Mouse (Mus musculus) stomach, embryonic 15.5 days (tissue): ENCODE data around the gene Plch2. TPM values are rescaled to one million over a fixed set of nuclear protein-coding genes. Genes with fewer than 3 reads are reported as not detected.

ENCODE experiments used
- ATAC-seq: fragments of 200-750 bp; cut with Nextera tagmentation; 2 replicates; pipeline ENCODE4 v1.8.0; 2017; ENCODE audit warnings: low read depth, moderate number of reproducible peaks, moderate TSS enrichment; ENCODE audit not compliant: insufficient read depth, low FRiP score
- H3K27ac ChIP-seq: fragments of 300-500 bp; sonication (generic); 2 replicates; pipeline ENCODE4 v1.5.1; 2015; ENCODE audit warnings: mild to moderate bottlenecking, inconsistent platforms
- H3K27me3 ChIP-seq: fragments of 300-500 bp; sonication (generic); replicated peaks from 2 replicates; pipeline ENCODE4 v1.6.1; 2015; ENCODE audit warnings: inconsistent platforms
- H3K36me3 ChIP-seq: fragments of 300-500 bp; sonication (generic); 2 replicates; pipeline ENCODE4 v1.6.1; 2015; ENCODE audit warnings: inconsistent platforms
- H3K4me1 ChIP-seq: fragments of 300-500 bp; sonication (generic); 2 replicates; pipeline ENCODE4 v1.6.1; 2015; ENCODE audit warnings: inconsistent platforms
- H3K4me2 ChIP-seq: fragments of 300-500 bp; sonication (generic); 2 replicates; pipeline ENCODE4 v1.6.1; 2015; ENCODE audit warnings: mild to moderate bottlenecking, inconsistent platforms
- H3K4me3 ChIP-seq: fragments of 300-500 bp; sonication (generic); replicated peaks from 2 replicates; pipeline ENCODE4 v1.5.1; 2015; ENCODE audit warnings: inconsistent platforms
- H3K9ac ChIP-seq: fragments of 300-500 bp; sonication (generic); 2 replicates; pipeline ENCODE4 v1.6.1; 2015; ENCODE audit warnings: inconsistent platforms
- H3K9me3 ChIP-seq: fragments of 300-500 bp; sonication (generic); 2 replicates; pipeline ENCODE4 v1.6.1; 2016; ENCODE audit warnings: inconsistent platforms
- WGBS: fragments of 180-500 bp; shearing (Covaris S2); methylation state at CpG from one replicate; pipeline ENCODE4 v1.1.7; 2015; 5-methylcytosine and 5-hydroxymethylcytosine counted together
- polyA plus RNA-seq: library from polyadenylated mRNA; unstranded; fragments of >200 nt; fragmentation: Nextera tagmentation; extraction: Ambion mirVana; gene quantifications from 2 replicates; pipeline ENCODE4 v1.2.1, GENCODE M21; 2015

The Plch2 gene
- polyA plus RNA-seq, 1 experiment from 2014 or later, result 24.7 TPM

DNA sequence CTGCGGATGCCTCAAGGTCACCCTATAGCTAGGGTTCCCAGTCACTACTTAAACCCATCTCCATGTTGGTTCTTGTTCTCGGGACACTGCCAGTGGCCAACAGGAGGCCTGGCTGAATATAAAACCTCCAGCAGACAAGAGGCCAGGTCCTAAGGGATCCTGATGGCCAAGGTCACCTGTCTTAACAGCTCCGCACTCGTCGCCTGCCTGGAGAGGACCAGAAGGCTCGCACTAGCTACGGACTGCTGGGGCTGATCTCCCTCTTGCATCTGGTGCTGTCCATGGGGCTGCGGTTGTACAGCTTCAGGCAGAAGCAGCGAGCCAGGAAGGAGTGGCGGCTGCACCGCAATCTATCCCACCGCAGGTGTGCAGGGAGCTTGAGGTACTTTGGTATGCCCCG is 13.6 kb upstream of the Plch2 start:
- no peak overlapping the region for H3K4me3 ChIP-seq

DNA sequence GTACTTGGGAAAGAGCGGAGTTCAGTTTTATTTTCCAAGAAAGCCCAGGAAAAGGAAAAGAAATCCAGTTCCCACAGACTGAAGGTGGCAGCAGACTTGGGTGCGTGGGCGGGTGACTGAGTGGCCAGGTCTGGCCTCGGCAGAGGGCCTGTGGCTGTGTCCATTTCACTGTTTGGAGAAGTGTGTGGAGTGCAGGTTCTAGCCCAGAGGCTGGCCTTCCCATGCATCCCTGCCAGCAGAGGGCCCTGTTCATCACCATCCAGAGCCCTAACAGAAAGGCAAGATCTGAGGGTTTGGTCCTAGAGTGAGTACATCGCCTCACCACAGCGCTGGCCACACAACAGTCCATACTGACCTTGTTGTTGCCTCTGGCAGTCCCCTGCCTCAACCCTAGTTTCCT is 12.6 kb upstream of the Plch2 start:
- H3K36me3 ChIP-seq, result peaks cover 55% of the 10 kb centered on the region
- H3K27ac ChIP-seq, result no peak overlapping the region
- 86% methylated on average over 6 of the region's 6 CpGs for WGBS

More for the DNA sequence above, 13.6 kb upstream of the Plch2 start:
- Histone ChIP-seq H3K36me3 (peaks cover 62% of the 10 kb centered on the region), H3K4me1 (peaks cover 16% of the 10 kb centered on the region), H3K4me2 (no peak overlapping the region), H3K27me3 (no peaks in the 10 kb centered on the region), H3K9me3 (no peaks in the 10 kb centered on the region), H3K9ac (no peak overlapping the region), H3K27ac (no peak overlapping the region)
- 90% methylated on average over 13 of the region's 13 CpGs for WGBS
- ATAC-seq, result no peak

DNA sequence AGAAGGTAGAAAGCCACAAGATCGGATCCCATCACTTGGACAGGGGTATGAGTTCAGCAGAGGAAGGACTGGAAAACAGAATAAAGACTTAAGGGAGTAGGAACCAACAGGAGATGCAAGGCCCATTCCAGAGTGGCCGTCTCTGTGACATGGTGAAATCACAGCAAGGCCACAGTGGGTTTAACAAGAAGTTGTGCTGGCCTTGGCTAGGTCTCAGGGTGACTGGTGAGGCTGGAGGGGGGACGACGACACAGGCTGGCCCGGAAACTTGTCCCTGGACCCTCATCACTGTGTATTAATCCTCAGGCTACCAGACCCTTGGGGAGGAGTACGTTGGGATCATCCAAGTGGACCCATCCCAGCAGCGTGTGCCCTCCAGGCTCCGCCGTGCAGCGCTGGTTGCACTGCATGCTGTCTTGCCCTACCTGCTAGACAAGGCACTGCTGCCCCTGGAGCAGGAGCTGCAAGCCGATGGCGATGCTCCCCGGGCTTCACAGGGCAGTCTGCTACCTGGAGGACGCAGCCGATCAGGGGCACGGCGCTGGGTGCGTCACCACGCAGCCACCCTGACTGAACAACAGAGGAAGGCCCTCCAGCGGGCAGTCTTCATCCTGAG is 11.9 kb upstream of the Plch2 start:
- Histone ChIP-seq H3K9ac (no peak overlapping the region), H3K9me3 (no peaks in the 10 kb centered on the region), H3K4me1 (peaks cover 19% of the 10 kb centered on the region), H3K27ac (no peak overlapping the region), H3K36me3 (peaks cover 48% of the 10 kb centered on the region), H3K27me3 (no peaks in the 10 kb centered on the region), H3K4me3 (no peak overlapping the region), H3K4me2 (peak overlapping the region; percentile 69)
- ATAC-seq, result no peak
- WGBS, result 88% methylated on average over 20 of the region's 20 CpGs

More for the DNA sequence above, 12.6 kb upstream of the Plch2 start:
- Histone ChIP-seq H3K27me3 (no peaks in the 10 kb centered on the region), H3K4me3 (no peak overlapping the region), H3K9ac (no peak overlapping the region), H3K9me3 (no peaks in the 10 kb centered on the region), H3K4me1 (peaks cover 17% of the 10 kb centered on the region), H3K4me2 (no peak overlapping the region)
- ATAC-seq, result no peak

DNA sequence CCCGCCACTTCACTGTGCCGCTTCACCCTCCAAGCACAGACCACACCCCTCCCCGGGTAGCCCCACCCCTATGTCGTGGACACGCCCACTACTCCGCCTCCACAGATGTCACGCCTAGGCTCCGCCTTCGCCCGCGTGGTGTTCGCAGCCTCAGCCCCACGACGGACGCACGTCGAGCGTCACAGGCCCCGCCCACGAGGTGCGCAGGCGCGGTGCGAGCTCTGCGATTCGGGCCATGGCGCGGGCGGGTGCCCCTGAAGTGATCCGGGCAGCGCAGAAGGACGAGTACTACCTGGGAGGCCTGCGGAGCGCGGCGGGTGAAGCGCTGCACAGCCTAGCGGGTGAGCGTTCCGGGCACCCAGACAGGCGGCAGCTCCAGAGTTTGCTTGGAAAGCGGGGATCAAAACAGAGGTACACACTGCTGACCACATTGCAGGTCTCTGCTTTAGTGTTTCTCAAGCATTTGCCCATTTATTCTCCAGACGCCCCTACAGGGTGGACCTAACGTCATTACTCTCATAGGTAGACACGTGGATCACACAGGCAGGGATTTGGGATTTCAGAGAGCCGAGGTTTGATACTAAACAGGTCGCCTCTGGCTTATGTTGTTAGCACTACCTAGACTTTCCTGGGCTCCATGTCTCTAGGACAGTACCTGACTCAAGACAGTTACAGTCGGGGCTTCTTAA is 10.4 kb upstream of the Plch2 start, which contains the start of gene Pex10:
Pex10 (plus strand) TSS at position 183 of the 689 bp plus-strand sequence.
- peaks cover 19% of the 10 kb centered on the region for H3K4me1 ChIP-seq
- H3K27ac ChIP-seq, result peak within 1 kb of the TSS; percentile 80
- H3K36me3 ChIP-seq, result peaks cover 36% of the 10 kb centered on the region
- ATAC-seq, result peak; percentile 86
- peak within 1 kb of the TSS; percentile 69 for H3K4me2 ChIP-seq
- H3K27me3 ChIP-seq, result no peaks in the 10 kb centered on the region
- peak within 1 kb of the TSS; percentile 82 for H3K9ac ChIP-seq
- under 1% methylated on average over 48 of the region's 48 CpGs for WGBS
- H3K4me3 ChIP-seq, result peak within 1 kb of the TSS; percentile 70
- H3K9me3 ChIP-seq, result no peaks in the 10 kb centered on the region

DNA sequence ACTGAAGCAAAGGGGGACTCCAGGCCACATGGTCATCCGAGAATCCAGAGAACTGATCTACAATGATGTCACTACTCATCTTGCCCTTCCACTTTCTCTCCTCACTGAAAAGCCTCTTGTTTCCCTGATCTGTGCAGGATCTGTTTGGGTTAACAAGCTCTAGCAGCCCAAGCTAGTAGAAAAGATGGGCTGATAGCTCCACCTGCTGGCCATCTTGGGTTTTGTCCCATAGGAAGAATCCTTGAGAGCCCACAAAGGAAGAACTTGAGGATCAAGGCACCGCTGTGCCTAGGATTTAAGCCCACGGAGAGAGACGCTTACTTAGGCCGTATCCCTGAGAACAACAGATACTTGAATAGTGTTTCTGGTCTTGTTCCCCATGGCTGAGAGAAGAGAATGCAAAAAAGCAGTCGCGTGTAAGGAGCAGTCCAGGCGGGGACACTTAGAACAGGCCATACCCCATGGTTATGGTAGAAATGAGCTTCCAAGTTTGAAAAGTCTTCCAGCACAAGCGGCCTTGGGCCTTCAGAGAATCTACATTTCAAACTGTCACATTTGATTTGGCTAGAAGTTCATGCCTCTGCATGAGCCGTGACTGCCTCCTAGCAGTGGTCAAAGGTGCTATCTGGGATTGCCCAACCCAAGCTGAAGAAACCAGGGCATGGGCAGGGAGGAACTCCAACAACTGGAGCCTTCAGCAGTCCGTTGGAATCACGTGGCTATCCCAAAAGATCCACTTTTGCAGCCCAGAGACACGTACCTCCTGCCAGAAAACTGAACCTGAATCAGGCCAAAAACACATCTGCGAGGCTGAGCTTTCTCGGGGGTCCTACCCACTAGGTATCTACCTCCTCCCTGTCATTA is 9.6 kb upstream of the Plch2 start:
- H3K27ac ChIP-seq, result peak overlapping the region; percentile 72
- no peak overlapping the region for H3K9ac ChIP-seq
- peaks cover 28% of the 10 kb centered on the region for H3K36me3 ChIP-seq
- H3K4me1 ChIP-seq, result peaks cover 26% of the 10 kb centered on the region
- peak overlapping the region; percentile 70 for H3K4me3 ChIP-seq
- no peaks in the 10 kb centered on the region for H3K9me3 ChIP-seq
- H3K27me3 ChIP-seq, result no peaks in the 10 kb centered on the region
- H3K4me2 ChIP-seq, result peak overlapping the region; percentile 53
- peak; percentile 51 for ATAC-seq
- 5% methylated on average over 15 of the region's 15 CpGs for WGBS

DNA sequence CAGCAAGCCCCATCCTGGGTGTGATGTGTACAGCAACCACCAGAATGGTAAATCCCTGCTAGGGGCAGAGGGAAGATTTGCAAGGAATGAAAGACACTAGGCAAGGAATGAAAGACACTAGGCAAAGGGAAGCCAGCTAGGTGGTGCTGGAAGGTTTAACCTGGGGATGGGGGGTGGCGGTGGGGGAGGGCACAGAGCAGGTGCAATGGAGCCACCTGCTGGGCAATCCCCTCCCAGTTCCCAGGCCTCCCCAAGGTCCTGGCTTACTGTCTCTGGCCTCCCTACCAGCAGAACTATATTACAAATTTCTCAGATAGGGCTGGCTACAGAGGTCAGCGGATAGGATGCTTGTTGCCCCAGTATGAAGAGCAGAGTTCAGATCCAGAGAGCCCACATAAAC is 7.9 kb upstream of the Plch2 start:
- H3K9me3 ChIP-seq, result no peaks in the 10 kb centered on the region
- H3K4me3 ChIP-seq, result no peak overlapping the region
- H3K27ac ChIP-seq, result peak overlapping the region; percentile 94
- ATAC-seq, result no peak
- 58% methylated on average over 2 of the region's 2 CpGs for WGBS
- H3K36me3 ChIP-seq, result peaks cover 11% of the 10 kb centered on the region; the same call in 1 of the 2 replicates
- H3K4me2 ChIP-seq, result peak overlapping the region; percentile 42
- no peak overlapping the region for H3K9ac ChIP-seq
- no peaks in the 10 kb centered on the region for H3K27me3 ChIP-seq
- peaks cover 28% of the 10 kb centered on the region for H3K4me1 ChIP-seq

DNA sequence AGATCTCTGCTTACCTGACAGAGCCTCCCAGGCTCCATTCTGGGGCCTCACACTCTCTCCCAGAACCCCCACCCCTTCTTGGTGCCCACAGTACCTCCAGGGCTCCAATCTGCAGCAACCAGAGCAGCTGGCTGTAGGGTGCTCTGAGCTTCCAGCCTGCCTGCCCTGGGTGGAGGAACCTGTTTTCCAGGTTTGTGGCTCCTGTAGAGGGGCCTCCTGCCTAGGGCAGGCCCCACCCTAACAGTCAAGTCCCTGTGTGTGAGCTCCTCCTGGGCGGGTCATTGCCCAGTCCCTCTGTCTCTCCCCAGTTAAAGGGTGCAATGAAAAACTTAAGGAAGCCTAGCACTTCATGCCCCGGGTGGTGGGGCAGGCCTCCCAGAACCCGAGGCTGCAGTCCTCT is 7.3 kb upstream of the Plch2 start:
- peak overlapping the region; percentile 13; the same call in 1 of the 2 replicates for H3K9ac ChIP-seq
- H3K27ac ChIP-seq, result peak overlapping the region; percentile 94
- H3K36me3 ChIP-seq, result peaks cover 6% of the 10 kb centered on the region; the same call in 1 of the 2 replicates
- peaks cover 31% of the 10 kb centered on the region for H3K4me1 ChIP-seq
- no peaks in the 10 kb centered on the region for H3K9me3 ChIP-seq
- H3K4me3 ChIP-seq, result peak overlapping the region; percentile 33
- WGBS, result 23% methylated on average over 3 of the region's 3 CpGs
- H3K27me3 ChIP-seq, result no peaks in the 10 kb centered on the region
- H3K4me2 ChIP-seq, result peak overlapping the region; percentile 47
- peak; percentile 82 for ATAC-seq

DNA sequence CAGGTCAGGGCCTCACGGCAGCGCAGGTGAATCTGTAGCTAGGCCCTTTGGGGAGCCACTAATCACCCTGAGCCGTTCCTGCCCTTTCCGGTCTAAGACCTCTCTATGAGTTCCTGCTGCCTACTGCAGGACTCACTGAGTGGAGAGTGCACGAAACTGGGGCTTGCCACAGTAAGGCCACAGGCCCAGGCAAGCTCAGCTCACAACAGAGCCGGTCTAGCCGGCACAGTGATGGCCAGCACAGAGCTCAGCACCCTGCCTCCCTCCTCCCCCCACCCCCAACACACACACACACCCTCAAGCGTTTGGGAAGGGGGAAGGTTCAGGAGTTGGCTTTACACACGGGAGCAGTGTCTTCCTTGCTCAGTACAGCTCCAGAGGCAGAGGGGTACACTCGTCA is 1.7 kb upstream of the Plch2 start:
- H3K27ac ChIP-seq, result peak overlapping the region; percentile 73
- peak overlapping the region; percentile 23; the same call in 1 of the 2 replicates for H3K4me2 ChIP-seq

DNA sequence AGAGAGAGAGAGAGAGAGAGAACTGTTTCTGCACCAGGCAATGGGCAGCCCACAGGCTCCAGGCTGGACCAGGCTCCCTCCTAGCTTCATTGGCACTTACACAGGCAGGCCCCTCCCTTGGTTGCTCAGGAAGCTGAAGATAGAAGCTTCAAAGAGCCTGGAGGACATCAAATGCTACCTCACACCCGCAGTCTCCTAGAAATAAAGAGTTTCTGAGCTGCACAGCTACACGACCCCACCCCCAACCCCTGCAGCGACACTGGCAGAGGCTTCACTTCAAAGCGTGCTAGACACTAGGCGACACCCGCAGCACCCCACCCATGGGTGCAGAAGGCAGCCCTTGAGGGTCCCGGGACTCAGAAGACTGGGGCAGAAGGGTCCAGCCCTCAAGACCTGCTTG is 6.5 kb downstream of the Plch2 start:
- Histone ChIP-seq H3K27ac (no peak overlapping the region), H3K27me3 (peaks cover 6% of the 10 kb centered on the region; the same call in 1 of the 2 replicates), H3K4me1 (no peaks in the 10 kb centered on the region), H3K36me3 (no peaks in the 10 kb centered on the region), H3K9ac (no peak overlapping the region), H3K9me3 (no peaks in the 10 kb centered on the region), H3K4me3 (no peak overlapping the region), H3K4me2 (no peak overlapping the region)
- no peak for ATAC-seq
- WGBS, result 75% methylated on average over 7 of the region's 7 CpGs

More for the DNA sequence above, 1.7 kb upstream of the Plch2 start:
- H3K4me1 ChIP-seq, result peaks cover 20% of the 10 kb centered on the region
- no peaks in the 10 kb centered on the region for H3K27me3 ChIP-seq
- ATAC-seq, result peak; percentile 53; the same call in 1 of the 2 replicates
- no peaks in the 10 kb centered on the region for H3K36me3 ChIP-seq
- H3K9ac ChIP-seq, result no peak overlapping the region
- WGBS, result 43% methylated on average over 10 of the region's 10 CpGs
- no peaks in the 10 kb centered on the region for H3K9me3 ChIP-seq
- H3K4me3 ChIP-seq, result no peak overlapping the region

DNA sequence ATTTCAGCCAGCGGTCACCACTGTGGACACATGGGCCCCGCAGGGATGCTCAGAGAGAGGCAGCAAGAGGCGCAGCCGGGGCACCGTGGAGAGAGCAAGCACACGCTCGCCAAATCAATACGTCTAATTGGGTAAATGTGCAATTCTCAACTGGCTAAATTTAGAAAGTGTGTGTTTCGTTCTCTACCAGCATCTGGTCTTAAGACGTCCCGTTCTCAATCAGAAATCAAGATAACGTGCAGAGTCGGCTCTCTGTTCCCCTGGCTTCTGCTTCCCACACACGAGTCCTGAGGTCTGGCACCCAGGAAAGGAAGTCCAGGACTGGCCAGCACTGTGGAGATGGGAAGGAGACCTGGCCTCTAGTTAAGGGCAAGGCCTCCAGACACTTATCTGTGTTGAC is 9.9 kb downstream of the Plch2 start:
- no peak overlapping the region for H3K27ac ChIP-seq
- H3K4me2 ChIP-seq, result no peak overlapping the region
- peaks cover 9% of the 10 kb centered on the region for H3K4me1 ChIP-seq
- no peaks in the 10 kb centered on the region for H3K36me3 ChIP-seq
- no peak overlapping the region for H3K4me3 ChIP-seq
- H3K9me3 ChIP-seq, result no peaks in the 10 kb centered on the region
- 77% methylated on average over 14 of the region's 14 CpGs for WGBS
- H3K9ac ChIP-seq, result no peak overlapping the region
- H3K27me3 ChIP-seq, result peaks cover 34% of the 10 kb centered on the region
- ATAC-seq, result no peak

DNA sequence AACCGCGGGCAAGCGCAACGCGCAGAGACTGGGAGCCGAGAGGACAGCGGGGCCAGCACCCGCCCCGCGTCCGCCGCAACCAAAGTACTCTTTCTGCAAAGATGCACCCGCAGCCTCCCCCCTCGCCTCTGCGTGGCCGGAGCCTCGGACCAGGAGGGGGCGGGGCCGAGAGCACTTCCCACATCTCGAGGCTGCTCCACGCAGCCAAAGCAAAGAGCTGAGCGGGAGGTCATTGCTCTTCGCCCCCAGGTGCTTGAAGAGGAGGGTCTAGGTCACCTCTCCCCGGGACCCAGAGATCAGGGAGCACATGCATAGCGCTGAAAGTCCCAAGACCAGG is 13.3 kb downstream of the Plch2 start:
- 7% methylated on average over 25 of the region's 25 CpGs for WGBS
- Histone ChIP-seq H3K4me2 (peak overlapping the region; percentile 59), H3K27ac (no peak overlapping the region), H3K9ac (no peak overlapping the region), H3K4me1 (peaks cover 9% of the 10 kb centered on the region), H3K36me3 (no peaks in the 10 kb centered on the region), H3K9me3 (no peaks in the 10 kb centered on the region), H3K4me3 (peak overlapping the region; percentile 29), H3K27me3 (peaks cover 47% of the 10 kb centered on the region)
- no peak for ATAC-seq
